Mouse (Mus musculus): Measurements from ENCODE around the gene Kcnip1. TPM values are rescaled to one million over a fixed set of nuclear protein-coding genes. Genes with fewer than 3 reads are reported as not detected.

The Kcnip1 gene
- polyA plus RNA-seq, 1 experiment, result not detected

- WGBS, result 77% methylated on average over 5 of the region's 5 CpGs
- no peak for TF ChIP-seq POLR2A (IDR thresholded peaks at IDR 0.05; ENCODE audit: insufficient read depth, low read depth, low read length)
- no peak for TF ChIP-seq CTCF (IDR thresholded peaks at IDR 0.05; ENCODE audit: insufficient read depth, low read depth, low read length)
Observed at GRCm38 (mm10) chr11:33882731-33883328, 110.1 kb downstream of the Kcnip1 start.

DNA sequence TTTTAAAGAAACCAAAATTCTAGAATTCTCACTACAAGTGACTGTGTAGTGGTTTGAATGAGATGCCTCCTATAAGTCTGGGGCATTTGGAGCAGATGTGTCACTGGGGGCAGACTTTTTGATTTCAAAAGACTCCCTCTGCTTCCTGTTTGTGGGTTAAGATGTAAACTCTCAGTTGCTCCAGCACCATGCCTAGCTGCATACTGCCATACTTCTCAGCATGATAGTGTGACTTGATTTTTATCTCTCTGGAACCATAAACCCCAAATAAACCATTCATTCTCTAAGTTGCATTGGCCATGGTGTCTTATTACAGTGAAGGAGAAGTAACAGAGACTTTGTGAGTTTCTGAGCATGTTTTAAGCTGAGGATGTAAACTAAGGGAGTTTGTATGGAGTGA lies 118.0 kb downstream of the Kcnip1 start:
- H3K27ac ChIP-seq (ENCODE audit: insufficient read depth, low read depth, low read length), result no peak overlapping the region
- H3K4me3 ChIP-seq (ENCODE audit: insufficient read depth, low read depth, low read length), result no peak overlapping the region
- TF ChIP-seq POLR2A (IDR thresholded peaks at IDR 0.05; ENCODE audit: insufficient read depth, low read depth, low read length), result no peak
- H3K4me1 ChIP-seq (ENCODE audit: control insufficient read depth, insufficient read depth, low read length), result peaks cover 8% of the 10 kb centered on the region; the same call in 1 of the 2 replicates

More at GRCm38 (mm10) chr11:33882731-33883328, 110.1 kb downstream of the Kcnip1 start:
- H3K4me1 ChIP-seq (ENCODE audit: control insufficient read depth, insufficient read depth, low read length), result no peaks in the 10 kb centered on the region
- H3K27ac ChIP-seq (ENCODE audit: insufficient read depth, low read depth, low read length), result no peak overlapping the region
- no peak overlapping the region for H3K4me3 ChIP-seq (ENCODE audit: insufficient read depth, low read depth, low read length)

DNA sequence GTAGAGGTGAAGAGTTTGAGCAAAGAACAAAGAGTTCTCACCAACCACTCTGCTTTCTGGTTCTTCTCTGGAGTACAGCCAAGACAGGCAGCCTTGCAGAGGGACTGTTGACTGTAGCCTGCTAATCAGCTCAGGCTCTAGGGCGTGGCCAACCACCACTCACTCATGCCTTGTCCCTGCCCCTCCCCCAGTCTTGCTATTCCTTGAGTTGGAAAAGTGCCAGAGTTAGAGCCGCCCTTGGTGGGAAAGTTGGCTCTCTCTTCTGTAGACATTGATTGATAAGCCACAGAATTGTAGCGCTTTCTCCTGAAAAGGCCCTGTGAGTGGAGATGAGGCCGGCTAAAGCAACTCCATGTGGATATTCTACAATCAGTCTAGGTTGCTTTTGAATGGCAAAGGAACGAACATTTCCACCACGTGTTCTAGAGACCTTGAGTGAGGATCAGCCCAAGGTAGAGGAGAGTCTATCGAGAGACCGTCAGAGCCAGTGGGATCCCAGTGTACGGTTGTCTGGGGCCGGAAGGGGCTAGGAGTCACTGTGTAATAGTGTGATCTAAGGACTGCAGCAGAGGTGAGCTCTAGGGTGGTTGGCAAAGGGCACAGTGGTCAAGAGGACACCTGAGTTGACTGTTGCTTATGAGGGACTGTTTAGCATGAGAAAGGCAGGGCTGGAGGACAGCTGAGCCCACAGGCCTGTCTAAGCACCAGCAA lies 119.7 kb downstream of the Kcnip1 start:
- Histone ChIP-seq H3K27ac (ENCODE audit: insufficient read depth, low read depth, low read length) (no peak overlapping the region), H3K4me3 (ENCODE audit: insufficient read depth, low read depth, low read length) (no peak overlapping the region), H3K4me1 (ENCODE audit: control insufficient read depth, insufficient read depth, low read length) (peaks cover 8% of the 10 kb centered on the region; the same call in 1 of the 2 replicates)
- no peak for TF ChIP-seq CTCF (IDR thresholded peaks at IDR 0.05; ENCODE audit: insufficient read depth, low read depth, low read length)
- no peak for TF ChIP-seq POLR2A (IDR thresholded peaks at IDR 0.05; ENCODE audit: insufficient read depth, low read depth, low read length)
- 78% methylated on average over 10 of the region's 10 CpGs for WGBS

- no peak overlapping the region for H3K4me3 ChIP-seq (ENCODE audit: insufficient read depth, low read depth, low read length)
- TF ChIP-seq CTCF (IDR thresholded peaks at IDR 0.05; ENCODE audit: insufficient read depth, low read depth, low read length) (no peak), POLR2A (IDR thresholded peaks at IDR 0.05; ENCODE audit: insufficient read depth, low read depth, low read length) (no peak)
- no peak overlapping the region for H3K27ac ChIP-seq (ENCODE audit: insufficient read depth, low read depth, low read length)
- peaks cover 8% of the 10 kb centered on the region for H3K4me1 ChIP-seq (ENCODE audit: control insufficient read depth, insufficient read depth, low read length)
- 86% methylated on average over 2 of the region's 2 CpGs for WGBS
Observed at GRCm38 (mm10) chr11:33872716-33873048, 120.3 kb downstream of the Kcnip1 start.

DNA sequence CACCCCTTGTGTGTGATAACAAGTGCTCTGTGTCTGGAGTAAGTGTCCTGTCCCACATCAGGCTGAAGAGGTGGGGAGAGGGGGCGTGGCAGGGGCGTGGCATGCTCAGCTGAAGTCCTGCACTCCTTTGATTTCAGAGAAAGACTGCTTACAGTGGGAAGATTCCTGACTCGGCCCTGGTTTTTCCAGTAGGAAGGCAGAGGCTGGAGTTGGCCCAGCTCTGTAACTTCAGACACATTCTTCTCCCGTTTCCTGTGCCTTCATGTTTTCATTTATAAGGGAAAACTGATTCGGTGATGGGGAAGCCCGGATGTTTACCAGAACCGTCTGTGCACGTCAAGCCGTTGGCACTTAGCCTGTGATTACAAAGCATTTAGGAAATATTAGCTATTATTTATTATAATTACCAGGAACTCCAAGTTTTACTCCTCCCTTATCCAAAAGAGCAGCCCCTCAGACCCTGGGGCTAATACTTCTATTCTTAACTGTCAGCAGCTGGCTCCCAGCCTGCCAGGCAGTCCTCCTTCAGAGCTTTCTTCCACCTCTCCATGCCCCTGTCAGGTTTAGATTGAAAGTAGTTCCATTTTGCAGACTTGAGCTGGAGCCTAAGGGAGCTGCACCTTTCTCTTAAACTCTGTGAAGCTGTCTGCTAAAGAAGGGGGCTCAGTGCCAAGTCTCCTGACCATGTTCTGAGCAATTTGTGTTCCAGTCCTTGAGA lies 120.8 kb downstream of the Kcnip1 start:
- WGBS, result 62% methylated on average over 9 of the region's 9 CpGs
- Histone ChIP-seq H3K4me1 (ENCODE audit: control insufficient read depth, insufficient read depth, low read length) (peaks cover 8% of the 10 kb centered on the region), H3K27ac (ENCODE audit: insufficient read depth, low read depth, low read length) (no peak overlapping the region), H3K4me3 (ENCODE audit: insufficient read depth, low read depth, low read length) (no peak overlapping the region)
- TF ChIP-seq POLR2A (IDR thresholded peaks at IDR 0.05; ENCODE audit: insufficient read depth, low read depth, low read length) (no peak), CTCF (IDR thresholded peaks at IDR 0.05; ENCODE audit: insufficient read depth, low read depth, low read length) (no peak)

DNA sequence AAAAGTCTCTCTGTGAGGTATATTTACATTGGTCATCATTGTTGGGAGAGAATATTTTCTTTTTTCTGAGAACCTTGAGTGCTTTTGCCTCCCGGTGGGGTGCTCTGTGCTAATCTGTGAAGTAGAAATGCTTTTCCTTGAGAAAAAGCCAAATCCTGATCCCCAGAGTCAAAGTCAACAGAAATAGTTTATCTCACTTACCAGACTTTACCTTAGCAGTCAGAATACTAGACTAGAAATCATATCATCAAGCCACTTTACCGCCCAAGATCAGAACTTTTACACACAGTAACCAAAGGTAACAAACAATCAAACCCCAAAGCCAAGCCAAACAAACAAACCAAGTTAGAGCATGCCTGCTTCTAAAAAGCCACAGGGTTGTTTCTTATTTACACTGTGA lies 122.7 kb downstream of the Kcnip1 start:
- no peak for TF ChIP-seq POLR2A (IDR thresholded peaks at IDR 0.05; ENCODE audit: insufficient read depth, low read depth, low read length)
- TF ChIP-seq CTCF (IDR thresholded peaks at IDR 0.05; ENCODE audit: insufficient read depth, low read depth, low read length), result no peak
- no peak overlapping the region for H3K4me3 ChIP-seq (ENCODE audit: insufficient read depth, low read depth, low read length)
- no peak overlapping the region for H3K27ac ChIP-seq (ENCODE audit: insufficient read depth, low read depth, low read length)
- H3K4me1 ChIP-seq (ENCODE audit: control insufficient read depth, insufficient read depth, low read length), result peaks cover 8% of the 10 kb centered on the region
- 94% methylated on average over 2 of the region's 2 CpGs for WGBS

- TF ChIP-seq POLR2A (IDR thresholded peaks at IDR 0.05; ENCODE audit: insufficient read depth, low read depth, low read length) (no peak), CTCF (IDR thresholded peaks at IDR 0.05; ENCODE audit: insufficient read depth, low read depth, low read length) (no peak)
- WGBS, result 75% methylated on average over 3 of the region's 3 CpGs
- Histone ChIP-seq H3K4me3 (ENCODE audit: insufficient read depth, low read depth, low read length) (no peak overlapping the region), H3K27ac (ENCODE audit: insufficient read depth, low read depth, low read length) (no peak overlapping the region), H3K4me1 (ENCODE audit: control insufficient read depth, insufficient read depth, low read length) (peaks cover 8% of the 10 kb centered on the region)
Observed at GRCm38 (mm10) chr11:33869559-33869958, 123.4 kb downstream of the Kcnip1 start.

GRCm38 (mm10) chr11:33866775-33867174 lies 126.2 kb downstream of the Kcnip1 start:
- Histone ChIP-seq H3K27ac (ENCODE audit: insufficient read depth, low read depth, low read length) (no peak overlapping the region; the same call in 1 of the 2 replicates), H3K4me3 (ENCODE audit: insufficient read depth, low read depth, low read length) (no peak overlapping the region), H3K4me1 (ENCODE audit: control insufficient read depth, insufficient read depth, low read length) (no peaks in the 10 kb centered on the region; the same call in 1 of the 2 replicates)
- TF ChIP-seq CTCF (IDR thresholded peaks at IDR 0.05; ENCODE audit: insufficient read depth, low read depth, low read length) (no peak), POLR2A (IDR thresholded peaks at IDR 0.05; ENCODE audit: insufficient read depth, low read depth, low read length) (no peak)
- WGBS, result 17% methylated on average over 6 of the region's 6 CpGs

DNA sequence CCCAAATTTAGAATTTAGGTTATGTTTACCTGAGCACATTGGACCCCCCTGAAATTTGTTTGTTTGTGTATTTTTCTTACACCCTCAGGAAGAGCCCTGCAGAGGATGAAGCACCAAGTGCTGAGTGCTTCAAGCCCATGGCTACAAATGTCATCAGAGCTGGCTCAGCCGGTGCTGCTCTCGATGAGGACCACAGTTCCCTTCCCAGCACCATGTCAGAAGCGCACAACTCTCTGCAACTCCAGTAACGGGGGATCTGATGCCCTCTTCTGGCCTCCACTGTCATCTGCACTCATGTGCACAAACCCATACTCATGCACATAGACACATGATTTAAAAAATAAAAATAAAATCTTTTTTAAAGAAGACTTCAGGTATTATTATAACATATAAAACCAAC lies 128.7 kb downstream of the Kcnip1 start:
- TF ChIP-seq CTCF (IDR thresholded peaks at IDR 0.05; ENCODE audit: insufficient read depth, low read depth, low read length), result no peak
- no peak for TF ChIP-seq POLR2A (IDR thresholded peaks at IDR 0.05; ENCODE audit: insufficient read depth, low read depth, low read length)

More for the DNA sequence above, 128.7 kb downstream of the Kcnip1 start:
- 92% methylated on average over 4 of the region's 4 CpGs for WGBS
- Histone ChIP-seq H3K4me1 (ENCODE audit: control insufficient read depth, insufficient read depth, low read length) (peaks cover 16% of the 10 kb centered on the region), H3K4me3 (ENCODE audit: insufficient read depth, low read depth, low read length) (no peak overlapping the region), H3K27ac (ENCODE audit: insufficient read depth, low read depth, low read length) (no peak overlapping the region)
